Mouse (Mus musculus): ENCODE results near the gene Pafah1b2. TPM values are rescaled to one million over a fixed set of nuclear protein-coding genes. Genes with fewer than 3 reads are reported as not detected.

The Pafah1b2 gene
- polyA plus RNA-seq, 1 experiment from 2014 or later = 220 TPM

DNA sequence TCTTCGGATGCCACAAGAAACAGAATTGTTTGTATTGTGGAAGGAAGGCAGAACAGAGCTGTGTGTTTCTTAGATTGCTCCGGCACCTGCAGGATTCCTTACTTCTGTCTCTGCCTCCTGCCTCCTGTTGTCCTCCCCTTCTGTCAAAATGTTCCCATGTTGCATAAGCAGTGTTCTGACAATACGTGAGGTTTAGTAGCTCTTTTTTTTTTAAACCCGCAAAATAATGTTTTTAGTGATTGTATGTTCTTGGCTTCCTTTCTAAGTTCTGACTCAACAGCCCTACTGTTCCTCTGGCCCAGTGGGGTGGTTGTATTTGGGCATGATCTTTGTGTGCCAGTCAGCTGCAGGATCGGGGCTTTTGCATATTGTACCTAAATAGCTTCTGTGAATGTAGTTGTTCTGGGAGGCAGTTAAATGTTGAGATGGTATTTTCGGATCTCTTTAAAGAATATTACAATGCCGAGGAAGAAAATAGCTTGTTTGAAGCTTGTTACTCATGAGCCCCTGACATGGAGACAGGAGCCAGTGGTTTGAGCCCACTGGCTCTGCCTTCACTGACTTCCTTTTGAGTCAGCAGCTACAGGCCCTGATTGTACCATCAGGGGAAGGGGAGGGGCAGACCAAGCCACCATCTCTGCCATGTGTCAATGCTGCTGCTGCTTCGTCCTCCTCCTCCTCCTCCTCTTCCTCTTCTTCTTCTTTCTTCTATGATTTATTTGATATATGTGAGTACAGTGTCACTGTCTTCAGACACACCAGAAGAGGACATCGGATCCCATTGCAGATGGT lies 13.8 kb upstream of the Pafah1b2 start:
- Histone ChIP-seq H3K9ac (replicated peaks) (no peak overlapping the region), H3K4me1 (replicated peaks) (peaks cover 29% of the 10 kb centered on the region), H3K36me3 (peaks cover 2% of the 10 kb centered on the region; the same call in 1 of the 2 replicates), H3K4me2 (no peak overlapping the region), H3K4me3 (replicated peaks) (no peak overlapping the region), H3K9me3 (no peaks in the 10 kb centered on the region), H3K27me3 (no peaks in the 10 kb centered on the region), H3K27ac (no peak overlapping the region)
- no peak for ATAC-seq (ENCODE audit: insufficient number of reproducible peaks, insufficient read depth, low FRiP score, low TSS enrichment, low read depth)
- WGBS = 86% methylated on average over 9 of the region's 9 CpGs

DNA sequence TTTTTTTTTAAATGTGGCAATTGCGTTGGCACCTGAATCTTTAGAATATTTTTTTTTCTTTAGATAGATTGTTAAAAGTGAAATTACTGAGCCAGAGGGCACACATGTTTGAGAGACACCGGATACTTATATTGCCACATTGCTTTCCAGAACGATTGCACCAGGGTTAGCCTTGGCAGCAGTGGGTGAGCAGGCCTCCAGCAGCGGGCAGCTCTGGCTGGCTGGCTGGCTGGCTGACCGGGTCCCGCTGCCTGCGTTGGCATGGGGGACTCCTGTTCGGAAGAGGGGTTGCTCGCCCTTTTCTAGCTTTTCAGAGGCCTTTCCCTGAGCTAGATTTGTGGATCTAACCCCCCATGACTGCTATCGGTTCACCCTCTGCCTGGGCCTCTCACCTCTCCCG lies 11.1 kb upstream of the Pafah1b2 start:
- WGBS = 94% methylated on average over 11 of the region's 11 CpGs
- ATAC-seq (ENCODE audit: insufficient number of reproducible peaks, insufficient read depth, low FRiP score, low TSS enrichment, low read depth) = no peak

DNA sequence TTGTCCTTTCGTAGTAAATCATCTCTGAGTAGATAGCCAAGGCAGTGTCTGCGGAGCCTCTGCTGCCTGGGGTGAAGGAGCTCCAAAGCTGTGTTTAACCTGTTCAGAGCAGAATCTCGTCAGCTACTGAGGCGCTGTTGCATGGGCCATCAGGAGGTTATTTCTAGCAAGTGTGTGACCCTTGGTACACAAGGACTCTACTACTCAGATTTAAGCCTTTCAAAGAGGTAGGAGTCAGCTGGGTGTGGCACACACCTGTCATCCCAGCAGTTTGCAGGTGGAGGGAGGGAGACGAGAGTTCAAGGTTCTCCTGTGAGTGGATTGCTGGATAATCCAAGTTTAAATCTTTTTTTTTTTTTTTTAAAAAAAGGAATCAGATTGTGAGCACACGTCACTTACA lies 7.5 kb upstream of the Pafah1b2 start:
- ATAC-seq (ENCODE audit: insufficient number of reproducible peaks, insufficient read depth, low FRiP score, low TSS enrichment, low read depth) = no peak
- WGBS = 83% methylated on average over 6 of the region's 6 CpGs
- H3K9ac ChIP-seq (replicated peaks) = no peak overlapping the region

More for the DNA sequence above, 11.1 kb upstream of the Pafah1b2 start:
- Histone ChIP-seq H3K4me3 (replicated peaks) (no peak overlapping the region), H3K36me3 (peaks cover 13% of the 10 kb centered on the region), H3K9ac (replicated peaks) (no peak overlapping the region), H3K4me1 (replicated peaks) (0 out of 2 replicates have a peak, but pooled peaks cover 12% of the 10 kb centered on the region), H3K4me2 (no peak overlapping the region), H3K9me3 (no peaks in the 10 kb centered on the region), H3K27me3 (no peaks in the 10 kb centered on the region), H3K27ac (no peak overlapping the region)

DNA sequence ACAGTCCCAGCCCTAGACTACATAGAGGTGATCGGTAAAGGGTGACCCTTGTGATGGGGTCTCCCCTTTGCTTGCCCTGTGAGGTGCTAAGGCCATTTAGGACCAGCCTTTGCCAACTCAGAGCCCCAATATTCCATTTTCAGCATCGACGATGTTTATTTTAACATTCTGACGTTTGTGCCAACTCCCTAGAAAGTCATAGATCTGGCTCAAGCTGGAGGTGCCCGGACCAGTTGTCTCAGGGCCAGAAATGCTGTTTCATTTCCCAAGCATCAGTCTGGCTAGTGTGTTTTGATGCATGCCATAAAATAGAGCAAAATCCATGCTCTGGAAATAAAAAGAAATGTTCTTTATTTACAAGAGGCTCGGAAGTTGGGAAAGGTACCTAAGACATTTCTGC lies 5.8 kb upstream of the Pafah1b2 start:
- Histone ChIP-seq H3K4me1 (replicated peaks) (peaks cover 37% of the 10 kb centered on the region), H3K4me3 (replicated peaks) (no peak overlapping the region), H3K9me3 (no peaks in the 10 kb centered on the region), H3K9ac (replicated peaks) (no peak overlapping the region), H3K27ac (no peak overlapping the region), H3K36me3 (peaks cover 19% of the 10 kb centered on the region), H3K27me3 (no peaks in the 10 kb centered on the region), H3K4me2 (no peak overlapping the region)
- WGBS = 92% methylated on average over 6 of the region's 6 CpGs
- no peak for ATAC-seq (ENCODE audit: insufficient number of reproducible peaks, insufficient read depth, low FRiP score, low TSS enrichment, low read depth)

More for the DNA sequence above, 7.5 kb upstream of the Pafah1b2 start:
- H3K4me1 ChIP-seq (replicated peaks) = peaks cover 23% of the 10 kb centered on the region
- no peaks in the 10 kb centered on the region for H3K9me3 ChIP-seq
- H3K27ac ChIP-seq = no peak overlapping the region
- H3K27me3 ChIP-seq = no peaks in the 10 kb centered on the region
- H3K4me3 ChIP-seq (replicated peaks) = no peak overlapping the region
- no peak overlapping the region for H3K4me2 ChIP-seq
- H3K36me3 ChIP-seq = peaks cover 19% of the 10 kb centered on the region

DNA sequence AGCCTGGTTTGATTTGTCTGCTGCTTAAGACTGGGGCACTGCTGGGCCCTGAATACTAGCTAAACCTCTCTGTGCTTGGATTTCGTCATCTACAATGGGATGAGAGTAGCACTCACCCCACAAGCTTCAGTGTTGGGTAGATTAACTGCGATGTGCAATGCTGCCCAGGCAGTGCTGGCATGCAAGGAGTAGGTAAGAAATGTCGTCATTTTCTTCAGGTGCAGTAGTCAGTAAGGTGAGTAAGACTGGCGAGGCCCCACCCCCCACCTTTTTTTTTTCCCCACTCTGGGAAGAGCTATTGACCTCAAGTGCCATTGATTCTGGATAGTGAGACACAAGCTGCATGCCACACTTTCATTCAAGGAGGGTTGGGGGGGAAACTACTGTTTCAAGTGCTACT lies 3.9 kb upstream of the Pafah1b2 start:
- ATAC-seq (ENCODE audit: insufficient number of reproducible peaks, insufficient read depth, low FRiP score, low TSS enrichment, low read depth) = no peak
- Histone ChIP-seq H3K9ac (replicated peaks) (no peak overlapping the region), H3K27ac (no peak overlapping the region), H3K9me3 (no peaks in the 10 kb centered on the region), H3K4me2 (no peak overlapping the region), H3K36me3 (peaks cover 18% of the 10 kb centered on the region), H3K4me3 (replicated peaks) (no peak overlapping the region), H3K4me1 (replicated peaks) (peaks cover 40% of the 10 kb centered on the region), H3K27me3 (no peaks in the 10 kb centered on the region)
- 69% methylated on average over 4 of the region's 4 CpGs for WGBS

DNA sequence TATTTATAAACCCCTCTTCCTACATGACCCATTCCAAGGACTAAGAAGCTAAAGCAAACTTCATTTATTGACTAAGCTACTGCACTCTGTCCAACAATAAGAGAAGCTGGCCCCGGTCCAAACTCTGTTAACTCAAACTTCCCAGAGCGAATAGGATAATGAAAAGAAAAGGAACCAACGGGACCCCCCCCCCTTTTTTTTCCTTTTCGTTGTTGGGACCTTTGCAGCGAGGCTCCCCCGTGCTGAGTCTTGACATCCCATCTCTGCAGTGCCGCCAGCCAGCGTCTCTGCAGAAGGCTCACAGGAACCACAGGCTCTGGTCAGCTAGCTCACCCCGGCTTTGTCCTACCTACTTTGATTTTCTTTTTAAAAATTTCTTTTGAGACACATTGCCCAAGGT lies 3.3 kb upstream of the Pafah1b2 start:
- H3K9ac ChIP-seq (replicated peaks) = no peak overlapping the region
- no peaks in the 10 kb centered on the region for H3K27me3 ChIP-seq
- H3K4me2 ChIP-seq = peak overlapping the region; percentile 30; the same call in 1 of the 2 replicates
- 0 out of 2 replicates have a peak overlapping the region, but pooled peaks have one; percentile 65 for H3K27ac ChIP-seq
- H3K4me1 ChIP-seq (replicated peaks) = peaks cover 40% of the 10 kb centered on the region
- peaks cover 13% of the 10 kb centered on the region for H3K36me3 ChIP-seq
- ATAC-seq (ENCODE audit: insufficient number of reproducible peaks, insufficient read depth, low FRiP score, low TSS enrichment, low read depth) = no peak
- no peak overlapping the region for H3K4me3 ChIP-seq (replicated peaks)
- H3K9me3 ChIP-seq = no peaks in the 10 kb centered on the region
- WGBS = 50% methylated on average over 9 of the region's 9 CpGs

DNA sequence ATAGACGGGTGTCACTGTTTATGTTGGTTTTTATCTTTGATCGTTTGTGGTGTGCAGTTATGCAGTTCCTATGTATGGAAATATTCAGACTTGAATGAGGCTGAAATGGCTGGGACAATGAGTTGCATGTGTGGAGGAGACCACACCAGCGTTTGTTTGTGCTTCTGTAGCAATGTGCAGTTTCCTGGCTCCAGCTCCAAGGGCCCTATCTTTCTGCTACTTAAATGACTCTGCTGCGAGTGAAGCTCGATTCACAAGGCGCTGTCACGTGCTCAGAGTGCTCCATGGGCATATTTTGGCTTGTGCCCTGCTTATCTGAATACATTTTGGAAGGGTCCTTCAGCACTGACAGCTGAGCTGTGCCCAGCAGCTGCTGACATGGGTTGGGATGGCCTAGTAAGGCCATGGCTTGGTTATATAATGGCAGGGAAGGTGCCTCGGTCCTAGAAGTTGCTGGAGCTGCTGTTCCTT lies 2.6 kb upstream of the Pafah1b2 start:
- Histone ChIP-seq H3K9ac (replicated peaks) (no peak overlapping the region; the same call in 1 of the 2 replicates), H3K9me3 (no peaks in the 10 kb centered on the region), H3K4me1 (replicated peaks) (peaks cover 40% of the 10 kb centered on the region), H3K4me3 (replicated peaks) (no peak overlapping the region), H3K36me3 (peaks cover 11% of the 10 kb centered on the region), H3K4me2 (peak overlapping the region; percentile 86), H3K27me3 (no peaks in the 10 kb centered on the region), H3K27ac (peak overlapping the region; percentile 65)
- WGBS = 27% methylated on average over 8 of the region's 8 CpGs
- no peak for ATAC-seq (ENCODE audit: insufficient number of reproducible peaks, insufficient read depth, low FRiP score, low TSS enrichment, low read depth)

DNA sequence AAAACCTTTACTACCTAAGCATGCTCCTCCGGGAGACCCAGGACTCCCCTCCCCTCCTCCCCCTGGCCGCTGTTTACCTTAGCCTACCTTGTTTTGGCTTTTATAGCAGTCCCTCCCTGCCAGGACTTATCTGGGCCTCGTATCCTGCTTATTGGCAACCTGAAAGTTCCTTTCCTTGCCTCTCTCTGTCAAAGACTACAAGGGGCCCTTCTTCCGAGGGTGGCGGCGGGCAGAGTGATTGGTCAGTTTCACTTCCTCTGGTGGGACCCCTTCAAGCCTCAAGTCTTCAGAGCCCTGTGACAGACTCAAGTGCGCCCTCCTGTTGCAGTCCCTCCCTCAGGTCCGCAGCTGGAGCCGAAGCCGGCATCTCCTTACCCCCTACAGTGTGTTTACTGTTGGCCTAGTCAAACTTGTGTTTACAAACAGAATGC lies 1.8 kb upstream of the Pafah1b2 start:
- Histone ChIP-seq H3K9me3 (no peaks in the 10 kb centered on the region), H3K27me3 (no peaks in the 10 kb centered on the region), H3K4me2 (peak overlapping the region; percentile 86), H3K36me3 (peaks cover 11% of the 10 kb centered on the region), H3K4me1 (replicated peaks) (peaks cover 41% of the 10 kb centered on the region), H3K9ac (replicated peaks) (no peak overlapping the region), H3K27ac (peak overlapping the region; percentile 60), H3K4me3 (replicated peaks) (peak overlapping the region; percentile 96)
- ATAC-seq (ENCODE audit: insufficient number of reproducible peaks, insufficient read depth, low FRiP score, low TSS enrichment, low read depth) = no peak
- WGBS = 3% methylated on average over 10 of the region's 10 CpGs

DNA sequence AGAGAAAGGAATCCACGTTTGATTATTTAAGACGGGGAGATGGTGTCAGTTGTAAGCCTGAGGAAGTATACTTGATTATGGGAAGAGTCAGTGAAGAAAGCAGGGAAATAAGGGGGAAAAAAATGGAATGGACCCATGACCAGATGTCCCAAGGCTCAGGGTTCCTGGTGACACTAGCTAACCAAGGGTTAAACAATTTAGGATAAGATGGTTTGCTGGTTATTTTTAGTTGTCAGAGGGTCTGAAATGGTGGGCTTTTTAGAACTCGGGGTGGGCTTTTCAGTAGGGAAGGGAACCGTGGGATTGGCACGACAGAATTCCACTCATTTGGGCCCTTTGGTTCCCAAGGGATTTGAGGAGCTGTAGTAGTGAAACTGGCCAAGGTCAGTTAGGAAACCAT lies 1.1 kb upstream of the Pafah1b2 start:
- H3K4me3 ChIP-seq (replicated peaks) = peak overlapping the region; percentile 96
- H3K9ac ChIP-seq (replicated peaks) = peak overlapping the region; percentile 97
- no peaks in the 10 kb centered on the region for H3K27me3 ChIP-seq
- H3K27ac ChIP-seq = peak overlapping the region; percentile 88
- H3K4me2 ChIP-seq = peak overlapping the region; percentile 86
- H3K36me3 ChIP-seq = peaks cover 6% of the 10 kb centered on the region; the same call in 1 of the 2 replicates
- 2% methylated on average over 5 of the region's 5 CpGs for whole genome bisulfite sequencing
- no peaks in the 10 kb centered on the region for H3K9me3 ChIP-seq
- peaks cover 46% of the 10 kb centered on the region for H3K4me1 ChIP-seq (replicated peaks)
- ATAC-seq (ENCODE audit: insufficient number of reproducible peaks, insufficient read depth, low FRiP score, low TSS enrichment, low read depth) = no peak

DNA sequence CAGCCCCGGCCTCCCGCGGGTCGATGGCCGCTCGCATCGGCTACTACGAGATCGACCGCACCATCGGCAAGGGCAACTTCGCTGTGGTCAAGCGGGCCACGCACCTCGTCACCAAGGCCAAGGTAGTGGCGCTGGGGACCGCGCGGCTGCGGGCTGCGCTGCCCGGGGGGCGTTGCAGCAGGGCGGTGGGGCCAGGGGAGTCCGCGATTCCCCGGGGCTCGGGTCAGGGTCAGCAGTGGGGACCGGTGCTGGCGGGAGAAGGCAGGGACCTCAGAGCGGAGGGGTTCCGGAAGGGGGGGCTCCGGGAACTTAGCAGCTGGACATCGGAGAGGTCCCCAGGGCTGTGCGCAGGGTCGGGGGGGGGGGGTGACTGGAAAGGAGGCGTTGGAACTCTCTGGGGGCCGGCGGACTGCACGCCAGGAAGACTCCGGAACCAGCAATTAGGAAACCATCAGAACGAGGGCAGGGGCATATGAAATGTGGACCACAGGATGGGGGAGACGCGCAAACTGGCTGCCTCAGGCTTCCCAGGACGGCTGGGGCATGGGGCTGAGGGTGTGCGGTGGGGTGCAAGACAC lies 608 bp upstream of the Pafah1b2 start:
- Histone ChIP-seq H3K4me3 (replicated peaks) (peak overlapping the region; percentile 96), H3K36me3 (peaks cover 1% of the 10 kb centered on the region; the same call in 1 of the 2 replicates), H3K4me2 (peak overlapping the region; percentile 86), H3K27ac (peak overlapping the region; percentile 88), H3K9me3 (no peaks in the 10 kb centered on the region), H3K4me1 (replicated peaks) (peaks cover 47% of the 10 kb centered on the region), H3K9ac (replicated peaks) (peak overlapping the region; percentile 97), H3K27me3 (no peaks in the 10 kb centered on the region)
- peak; percentile 50 for ATAC-seq (ENCODE audit: insufficient number of reproducible peaks, insufficient read depth, low FRiP score, low TSS enrichment, low read depth)
- under 1% methylated on average over 45 of the region's 46 CpGs for whole genome bisulfite sequencing

DNA sequence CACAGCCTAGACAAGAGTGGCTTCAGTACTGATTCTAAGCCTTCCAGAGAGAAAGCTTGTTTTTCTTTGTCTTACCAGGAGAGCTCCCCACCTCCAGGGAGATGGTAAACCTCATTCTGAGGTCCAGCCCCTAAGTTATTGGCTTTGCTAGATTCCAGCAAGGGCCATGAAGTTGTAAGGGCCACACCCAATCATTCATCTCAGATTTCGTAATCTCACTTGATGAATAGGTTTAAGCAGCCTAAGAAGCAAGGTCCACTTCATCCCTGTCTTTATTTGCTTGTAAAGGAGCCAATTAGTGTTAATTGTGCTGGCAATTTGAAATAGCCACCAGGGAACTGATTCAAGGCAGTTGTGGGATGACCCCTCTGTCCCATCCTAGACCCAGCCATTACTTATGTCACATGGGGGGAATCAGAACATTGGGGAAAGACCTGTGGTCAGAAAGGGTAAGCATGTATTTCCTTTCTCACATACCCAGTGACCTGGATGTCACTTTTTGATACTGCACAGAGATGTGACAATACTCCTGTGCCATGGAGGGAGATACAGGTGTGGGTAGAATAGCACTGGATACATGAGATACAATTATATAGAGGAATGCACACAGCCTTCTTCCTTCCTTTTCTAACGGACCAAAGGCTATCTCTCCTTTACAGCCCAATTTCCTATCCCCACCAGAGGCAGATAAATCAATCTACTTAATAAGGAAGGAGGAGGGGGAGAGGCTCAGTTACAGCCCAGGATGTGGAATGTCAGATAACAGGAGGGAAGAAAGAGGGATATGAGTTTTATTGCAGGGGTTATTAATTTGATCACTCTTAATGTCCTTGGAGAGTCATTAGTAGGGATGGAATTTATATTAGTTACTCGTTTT lies 1.2 kb downstream of the Pafah1b2 start:
- ATAC-seq (ENCODE audit: insufficient number of reproducible peaks, insufficient read depth, low FRiP score, low TSS enrichment, low read depth) = no peak
- Histone ChIP-seq H3K27me3 (no peaks in the 10 kb centered on the region), H3K9ac (replicated peaks) (no peak overlapping the region), H3K4me2 (peak overlapping the region; percentile 86; the same call in 1 of the 2 replicates), H3K4me1 (replicated peaks) (peaks cover 43% of the 10 kb centered on the region), H3K9me3 (no peaks in the 10 kb centered on the region), H3K4me3 (replicated peaks) (no peak overlapping the region), H3K36me3 (no peaks in the 10 kb centered on the region), H3K27ac (no peak overlapping the region)
- 24% methylated on average over 3 of the region's 3 CpGs for WGBS
